Mouse (Mus musculus) megakaryocyte, embryonic 14.5 days (primary cell): Measurements from ENCODE around the gene Gm16181. TPM values are rescaled to one million over a fixed set of nuclear protein-coding genes. Genes with fewer than 3 reads are reported as not detected.

Source experiments
- H3K27me3 ChIP-seq: replicated peaks from 2 replicates; pipeline ENCODE3; 2012; ENCODE audit warnings: inconsistent platforms
- H3K36me3 ChIP-seq: replicated peaks from 2 replicates; pipeline ENCODE3; 2012; ENCODE audit warnings: low read length, inconsistent platforms, mixed read lengths
- H3K4me1 ChIP-seq: 2 replicates; pipeline ENCODE4 v1.6.1; 2012; ENCODE audit warnings: inconsistent platforms
- H3K4me3 ChIP-seq: replicated peaks from 2 replicates; pipeline ENCODE3; 2012; ENCODE audit warnings: moderate library complexity, mild to moderate bottlenecking, inconsistent platforms
- H3K9me3 ChIP-seq: 2 replicates; pipeline ENCODE4 v1.6.1; 2012; ENCODE audit warnings: inconsistent platforms
- FLI1 ChIP-seq: IDR thresholded peaks from 2 replicates; pipeline ENCODE4 v1.6.1; 2012; ENCODE audit warnings: low read length, inconsistent platforms, mixed read lengths
- GATA1 ChIP-seq: IDR thresholded peaks from 3 replicates; pipeline ENCODE4 v1.6.1; 2012; ENCODE audit warnings: mixed read lengths, low read length, inconsistent platforms, borderline replicate concordance
- polyA plus RNA-seq: library from polyadenylated mRNA; stranded (reverse); fragments of >175 nt; gene quantifications from 2 replicates; pipeline ENCODE4 v1.2.3, GENCODE M21; 2012; ENCODE audit warnings: low replicate concordance; ENCODE audit not compliant: insufficient read depth

Gene Gm16181
- polyA plus RNA-seq, 1 experiment, result not detected

- H3K27me3 ChIP-seq, result no peaks in the 10 kb centered on the region
- no peaks in the 10 kb centered on the region for H3K9me3 ChIP-seq
- H3K4me1 ChIP-seq, result peaks cover 60% of the 10 kb centered on the region
- no peak overlapping the region for H3K4me3 ChIP-seq
- TF ChIP-seq FLI1, result no peak
- H3K36me3 ChIP-seq, result peaks cover 27% of the 10 kb centered on the region
Observed at GRCm38 (mm10) chr17:35237504-35237903, 16.9 kb downstream of the Gm16181 start.

GRCm38 (mm10) chr17:35239700-35240099 lies 19.1 kb downstream of the Gm16181 start:
- no peaks in the 10 kb centered on the region for H3K9me3 ChIP-seq
- TF ChIP-seq FLI1, result no peak
- no peak for TF ChIP-seq GATA1
- peaks cover 31% of the 10 kb centered on the region for H3K36me3 ChIP-seq
- H3K27me3 ChIP-seq, result no peaks in the 10 kb centered on the region
- H3K4me3 ChIP-seq, result no peak overlapping the region
- peaks cover 58% of the 10 kb centered on the region for H3K4me1 ChIP-seq

GRCm38 (mm10) chr17:35240384-35241304 lies 20.0 kb downstream of the Gm16181 start:
- no peaks in the 10 kb centered on the region for H3K9me3 ChIP-seq
- no peaks in the 10 kb centered on the region for H3K27me3 ChIP-seq
- H3K36me3 ChIP-seq, result peaks cover 40% of the 10 kb centered on the region
- TF ChIP-seq GATA1 (no peak), FLI1 (no peak)
- peaks cover 63% of the 10 kb centered on the region for H3K4me1 ChIP-seq
- H3K4me3 ChIP-seq, result peak overlapping the region; percentile 95

GRCm38 (mm10) chr17:35241305-35242014 lies 20.8 kb downstream of the Gm16181 start, which contains the start of gene Ddx39b:
TSS of gene Ddx39b (plus strand) at chr17:35241746.
- Histone ChIP-seq H3K27me3 (no peaks in the 10 kb centered on the region), H3K36me3 (peaks cover 49% of the 10 kb centered on the region), H3K4me3 (peak within 1 kb of the TSS; percentile 95), H3K4me1 (peaks cover 67% of the 10 kb centered on the region), H3K9me3 (no peaks in the 10 kb centered on the region)
- TF ChIP-seq FLI1 (peak; percentile 98), GATA1 (no peak)

- Histone ChIP-seq H3K4me3 (peak overlapping the region; percentile 95), H3K9me3 (no peaks in the 10 kb centered on the region), H3K4me1 (peaks cover 69% of the 10 kb centered on the region), H3K36me3 (peaks cover 53% of the 10 kb centered on the region), H3K27me3 (peaks cover 2% of the 10 kb centered on the region)
- no peak for TF ChIP-seq FLI1
- peak; percentile 81; the same call in 1 of the 3 replicates for TF ChIP-seq GATA1
Observed at GRCm38 (mm10) chr17:35242015-35242941, 21.6 kb downstream of the Gm16181 start.

- TF ChIP-seq GATA1, result no peak
- no peak for TF ChIP-seq FLI1
- Histone ChIP-seq H3K27me3 (peaks cover 2% of the 10 kb centered on the region), H3K36me3 (peaks cover 53% of the 10 kb centered on the region), H3K4me1 (peaks cover 70% of the 10 kb centered on the region), H3K9me3 (no peaks in the 10 kb centered on the region), H3K4me3 (peak overlapping the region; percentile 95)
Observed at GRCm38 (mm10) chr17:35243086-35243485, 22.5 kb downstream of the Gm16181 start.

- TF ChIP-seq GATA1 (no peak), FLI1 (no peak)
- no peak overlapping the region for H3K4me3 ChIP-seq
- H3K36me3 ChIP-seq, result peaks cover 71% of the 10 kb centered on the region
- H3K4me1 ChIP-seq, result peaks cover 64% of the 10 kb centered on the region
- no peaks in the 10 kb centered on the region for H3K9me3 ChIP-seq
- H3K27me3 ChIP-seq, result peaks cover 6% of the 10 kb centered on the region
Observed at GRCm38 (mm10) chr17:35244999-35245398, 24.4 kb downstream of the Gm16181 start.

GRCm38 (mm10) chr17:35245731-35246623 lies 25.3 kb downstream of the Gm16181 start:
- TF ChIP-seq FLI1 (no peak), GATA1 (no peak)
- Histone ChIP-seq H3K27me3 (peaks cover 11% of the 10 kb centered on the region), H3K4me1 (peaks cover 58% of the 10 kb centered on the region), H3K36me3 (peaks cover 81% of the 10 kb centered on the region), H3K4me3 (no peak overlapping the region), H3K9me3 (no peaks in the 10 kb centered on the region)

GRCm38 (mm10) chr17:35247144-35247543 lies 26.5 kb downstream of the Gm16181 start:
- Histone ChIP-seq H3K36me3 (peaks cover 92% of the 10 kb centered on the region), H3K9me3 (no peaks in the 10 kb centered on the region), H3K27me3 (peaks cover 11% of the 10 kb centered on the region), H3K4me3 (peak overlapping the region; percentile 12), H3K4me1 (peaks cover 56% of the 10 kb centered on the region)
- no peak for TF ChIP-seq FLI1
- TF ChIP-seq GATA1, result no peak
